Mouse (Mus musculus): ENCODE measurements at regions not wholly inside any gene's neighbourhood (a gene's known extent, or its start where the extent isn't known, plus 50 kb on each side); places are given as distances from the start of the nearest gene placed in this dataset.
A peak's percentile ranks its signal among the peaks of the same experiment; 100 is the strongest.

DNA sequence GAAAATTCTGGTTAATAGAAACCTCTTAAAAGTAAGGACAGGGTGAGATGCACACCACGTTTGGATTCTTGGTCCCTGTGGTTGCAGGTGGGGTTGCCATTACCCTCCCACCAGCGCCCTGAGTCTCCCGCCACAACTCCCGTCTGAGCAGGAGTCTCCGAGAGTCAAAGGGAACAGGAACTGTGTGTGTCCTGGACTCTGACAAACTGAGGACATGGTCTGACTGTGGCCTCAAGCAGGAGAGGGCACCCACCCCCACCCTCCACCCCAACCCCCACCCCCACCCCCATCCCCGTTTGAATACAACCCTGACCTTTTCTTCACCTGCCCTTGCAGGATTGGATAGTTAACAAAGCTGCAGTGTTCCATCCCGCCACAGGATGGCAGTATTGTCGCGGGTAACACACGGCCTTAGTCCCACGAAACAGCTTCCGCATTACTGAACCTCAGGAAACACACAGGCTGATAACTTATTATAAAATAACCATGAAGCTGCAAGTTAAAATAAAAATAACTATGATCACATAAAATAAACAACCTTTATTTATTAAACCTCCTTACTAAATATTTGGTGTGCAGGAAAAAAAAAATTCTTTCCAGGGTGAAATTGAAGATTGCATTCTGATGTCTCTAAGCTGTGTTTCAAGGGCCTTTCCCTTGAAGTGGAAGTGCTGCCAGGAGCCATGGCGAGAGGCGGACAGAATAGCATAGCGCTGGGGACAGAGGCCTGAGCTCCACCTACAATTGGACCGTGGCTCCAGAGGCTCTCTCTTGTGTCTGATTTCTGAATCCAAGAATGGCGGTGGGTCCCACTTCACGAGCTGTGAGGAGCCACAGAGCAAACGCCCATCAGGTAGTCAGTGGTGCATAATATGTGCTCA is 90.2 kb upstream of the Gpr12 start:
- TF ChIP-seq EP300 (IDR thresholded peaks at IDR 0.05) = no peak
- peak; percentile 87 for TF ChIP-seq CTCF (IDR thresholded peaks at IDR 0.05)
